24 mouse cellular contexts compared by ENCODE assay signal in genomic region chr3:57541205-57541604, GRCm38 (mm10). TPM values are rescaled to one million over a fixed set of nuclear protein-coding genes. Genes with fewer than 3 reads are reported as not detected.
A peak's percentile ranks its signal among the peaks of the same experiment; 100 is the strongest.
DNase-seq lines count a peak whose midpoint lies in the region; ATAC-seq and TF ChIP-seq lines count a peak whose summit lies in the region.
"Had no signal": no experiment of that assay in that cellular context is flagged by ENCODE, and none has a peak within 500 bp of the region (broad histone marks: within the 10 kb centered on the region; RNA-seq: fewer than 3 reads in every experiment).

No protein-coding gene starts in this region.

- no peaks in the 10 kb centered on the region for H3K9me3 ChIP-seq in heart, embryonic 12.5 days (replicated peaks)
- no peaks in the 10 kb centered on the region for H3K9me3 ChIP-seq in heart, postnatal 0 days (replicated peaks; ENCODE audit: control insufficient read depth, low read length)
- H3K9me3 ChIP-seq in lung, embryonic 14.5 days (ENCODE audit: low read depth, low read length), result no peaks in the 10 kb centered on the region
- H3K9me3 ChIP-seq in limb, embryonic 15.5 days, result no peaks in the 10 kb centered on the region
- H3K9me3 ChIP-seq: forebrain, embryonic 10.5 days; hindbrain, embryonic 15.5 days; megakaryocyte, embryonic 14.5 days; midbrain, embryonic 13.5 days had no signal

- H3K27ac ChIP-seq in heart, embryonic 12.5 days (ENCODE audit: poor library complexity, severe bottlenecking), result no peak overlapping the region
- H3K27ac ChIP-seq in heart, postnatal 0 days (ENCODE audit: low read depth), result peak overlapping the region; percentile 47
- peak overlapping the region; percentile 72; the same call in 1 of the 2 replicates for H3K27ac ChIP-seq in lung, embryonic 14.5 days (ENCODE audit: low read depth)
- H3K27ac ChIP-seq in limb, embryonic 15.5 days, result peak overlapping the region; percentile 47
- H3K27ac ChIP-seq: forebrain, embryonic 10.5 days; hindbrain, embryonic 15.5 days; midbrain, embryonic 13.5 days; stomach, postnatal 0 days had no signal

- no peaks in the 10 kb centered on the region for H3K36me3 ChIP-seq in heart, embryonic 12.5 days
- H3K36me3 ChIP-seq in heart, postnatal 0 days (replicated peaks; ENCODE audit: control insufficient read depth, insufficient read depth, low read length), result no peaks in the 10 kb centered on the region
- no peaks in the 10 kb centered on the region for H3K36me3 ChIP-seq in lung, embryonic 14.5 days (ENCODE audit: insufficient read depth)
- H3K36me3 ChIP-seq in limb, embryonic 15.5 days, result no peaks in the 10 kb centered on the region
- H3K36me3 ChIP-seq: forebrain, embryonic 10.5 days; hindbrain, embryonic 15.5 days; midbrain, embryonic 13.5 days had no signal

- no peaks in the 10 kb centered on the region for H3K27me3 ChIP-seq in heart, embryonic 12.5 days (replicated peaks)
- no peaks in the 10 kb centered on the region for H3K27me3 ChIP-seq in heart, postnatal 0 days (ENCODE audit: control insufficient read depth, insufficient read depth, low read length)
- H3K27me3 ChIP-seq in lung, embryonic 14.5 days (ENCODE audit: insufficient read depth, low read length), result no peaks in the 10 kb centered on the region
- H3K27me3 ChIP-seq in limb, embryonic 15.5 days, result no peaks in the 10 kb centered on the region
- H3K27me3 ChIP-seq: hindbrain, embryonic 15.5 days; midbrain, embryonic 13.5 days had no signal

- no peak overlapping the region for H3K4me3 ChIP-seq in heart, embryonic 12.5 days
- no peak overlapping the region for H3K4me3 ChIP-seq in heart, postnatal 0 days (ENCODE audit: low read depth, low read length)
- no peak overlapping the region for H3K4me3 ChIP-seq in lung, embryonic 14.5 days (ENCODE audit: low read depth, low read length)
- H3K4me3 ChIP-seq in limb, embryonic 15.5 days, result no peak overlapping the region
- H3K4me3 ChIP-seq: forebrain, embryonic 10.5 days; hindbrain, embryonic 15.5 days; megakaryocyte, embryonic 14.5 days; midbrain, embryonic 13.5 days had no signal

- peaks cover 18% of the 10 kb centered on the region for H3K4me1 ChIP-seq in heart, embryonic 12.5 days (replicated peaks)
- H3K4me1 ChIP-seq in heart, postnatal 0 days (ENCODE audit: control insufficient read depth, insufficient read depth), result peaks cover 23% of the 10 kb centered on the region; the same call in 1 of the 2 replicates
- H3K4me1 ChIP-seq in lung, embryonic 14.5 days (ENCODE audit: insufficient read depth), result peaks cover 4% of the 10 kb centered on the region
- peaks cover 11% of the 10 kb centered on the region; the same call in 1 of the 2 replicates for H3K4me1 ChIP-seq in limb, embryonic 15.5 days
- H3K4me1 ChIP-seq: hindbrain, embryonic 15.5 days had no signal

- no peak overlapping the region for H3K4me2 ChIP-seq in heart, embryonic 12.5 days
- H3K4me2 ChIP-seq in heart, postnatal 0 days (ENCODE audit: low read depth, low read length), result no peak overlapping the region
- 0 out of 2 replicates have a peak overlapping the region, but pooled peaks have one; percentile 15 for H3K4me2 ChIP-seq in lung, embryonic 14.5 days
- H3K4me2 ChIP-seq in limb, embryonic 15.5 days, result no peak overlapping the region
- H3K4me2 ChIP-seq: hindbrain, embryonic 15.5 days; midbrain, embryonic 13.5 days had no signal

- WGBS in heart, embryonic 12.5 days, result 55% methylated on average over 7 of the region's 7 CpGs
- WGBS in heart, postnatal 0 days, result 56% methylated on average over 7 of the region's 7 CpGs
- 39% methylated on average over 7 of the region's 7 CpGs for WGBS in lung, embryonic 14.5 days
- 68% methylated on average over 7 of the region's 7 CpGs for WGBS in limb, embryonic 15.5 days

- no peak for TF ChIP-seq EP300 in heart, postnatal 0 days (IDR thresholded peaks at IDR 0.05; ENCODE audit: low read depth)

- peak; percentile 61 for DNase-seq in heart, adult 8-10 months (ENCODE audit: low spot score)
- peak; percentile 43 for DNase-seq in heart, postnatal 0 days (ENCODE audit: low spot score)
- no peak for DNase-seq in heart, postnatal 4 days
- DNase-seq in lung, embryonic 14.5 days, result peak; percentile 70
- no peak for DNase-seq in lung, postnatal 4 days
- no peak for DNase-seq in frontal cortex, postnatal 25 days (ENCODE audit: low spot score in 2 of 2)
- DNase-seq: adrenal gland, postnatal 25 days; cerebellum, adult 9-10 months; gastrocnemius, postnatal 36 days; kidney, adult 8-10 months; layer of hippocampus, adult 9-11 months; liver; liver, postnatal 0 days; thymus, adult 2 months; thymus, postnatal 4 days had no signal

- no peak for TF ChIP-seq CTCF in heart, postnatal 0 days (IDR thresholded peaks at IDR 0.05; ENCODE audit: low read depth)
- TF ChIP-seq CTCF in lung, embryonic 14.5 days (IDR thresholded peaks at IDR 0.05; ENCODE audit: low read depth), result no peak

- H3K9ac ChIP-seq in heart, embryonic 12.5 days, result no peak overlapping the region
- H3K9ac ChIP-seq in heart, postnatal 0 days (replicated peaks; ENCODE audit: low read depth, low read length), result no peak overlapping the region
- no peak overlapping the region for H3K9ac ChIP-seq in lung, embryonic 14.5 days
- no peak overlapping the region for H3K9ac ChIP-seq in limb, embryonic 15.5 days
- H3K9ac ChIP-seq: hindbrain, embryonic 15.5 days; liver, postnatal 0 days; midbrain, embryonic 13.5 days had no signal

- no peak for ATAC-seq in heart, embryonic 12.5 days (ENCODE audit: insufficient number of reproducible peaks, low FRiP score)
- ATAC-seq in heart, postnatal 0 days (ENCODE audit: insufficient read depth, low read depth), result no peak
- no peak for ATAC-seq in lung, embryonic 14.5 days (ENCODE audit: insufficient read depth)
- no peak for ATAC-seq in limb, embryonic 15.5 days (ENCODE audit: insufficient number of reproducible peaks, low FRiP score, low TSS enrichment, low read depth)
- ATAC-seq: forebrain, embryonic 16.5 days; liver, postnatal 0 days; midbrain, embryonic 13.5 days had no signal

RNA-seq across cellular contexts. Expression of gene Wwtr1, which starts 34.5 kb away (rescaled TPM):
- 10 to 100 TPM; 39.7 to 50.1 (median 46.3) TPM for total RNA-seq in heart, adult 8-10 months (2022)
- 15.3 and 17.6 TPM in 2 replicates for polyA plus RNA-seq in heart, embryonic 12.5 days (2016; fragmentation: Nextera tagmentation; extraction: Ambion mirVana)
- total RNA-seq in heart, postnatal 0 days (2014; rRNA removed; ENCODE audit: low replicate concordance), result 88.9 and 90.9 TPM in 2 replicates
- 24.9 and 26.1 TPM in 2 replicates for polyA plus RNA-seq in heart, postnatal 0 days (2015; fragmentation: Nextera tagmentation; extraction: Ambion mirVana)
- 10 to 100 TPM; 78.5 to 83.2 TPM for total RNA-seq in heart, postnatal 4 days (2021)
- 23.4 and 24.8 TPM in 2 replicates for polyA plus RNA-seq in lung, embryonic 14.5 days (2014; fragmentation: Nextera tagmentation; extraction: Ambion mirVana)
- 36.2 and 39.4 TPM in 2 replicates for polyA plus RNA-seq in limb, embryonic 15.5 days (2015; fragmentation: Nextera tagmentation; extraction: Ambion mirVana)
- total RNA-seq: monocyte, adult 5-6 weeks had no signal

Comparison
In these comparisons a context has a peak if more than half of its experiments do, and no peak if none do; other contexts are left out.
1. DNase-seq: peak in heart, adult 8-10 months (single experiment), heart, postnatal 0 days (single experiment) and lung, embryonic 14.5 days (single experiment); none in heart, postnatal 4 days (single experiment), lung, postnatal 4 days (0 of 2) and frontal cortex, postnatal 25 days (0 of 2).